Mouse (Mus musculus) lung, postnatal 14 days (tissue): ENCODE data around the gene 4933411K16Rik.

Source experiments
- DNase-seq: peaks from one replicate; pipeline ENCODE4 v3.0.0; 2021

Gene 4933411K16Rik

DNA sequence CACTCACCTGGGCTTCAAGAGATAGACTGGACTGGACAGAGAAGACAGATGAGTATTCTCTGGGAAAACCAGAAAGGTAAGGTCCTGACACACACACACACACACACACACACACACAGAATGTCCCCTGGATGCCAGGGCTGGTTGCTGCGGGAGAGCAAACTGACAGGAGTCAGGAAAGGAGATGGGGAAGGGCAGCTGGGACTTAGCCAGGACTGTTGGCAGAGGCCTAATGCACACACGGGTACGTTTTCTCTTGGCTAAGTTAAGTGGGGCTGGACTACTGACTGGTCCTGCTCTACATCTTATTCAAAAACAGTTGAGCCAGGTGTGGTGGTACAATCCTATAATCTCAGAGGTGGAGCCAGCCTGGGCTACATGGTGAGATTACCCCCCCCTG lies 15.7 kb upstream of the 4933411K16Rik start:
- no peak for DNase-seq

DNA sequence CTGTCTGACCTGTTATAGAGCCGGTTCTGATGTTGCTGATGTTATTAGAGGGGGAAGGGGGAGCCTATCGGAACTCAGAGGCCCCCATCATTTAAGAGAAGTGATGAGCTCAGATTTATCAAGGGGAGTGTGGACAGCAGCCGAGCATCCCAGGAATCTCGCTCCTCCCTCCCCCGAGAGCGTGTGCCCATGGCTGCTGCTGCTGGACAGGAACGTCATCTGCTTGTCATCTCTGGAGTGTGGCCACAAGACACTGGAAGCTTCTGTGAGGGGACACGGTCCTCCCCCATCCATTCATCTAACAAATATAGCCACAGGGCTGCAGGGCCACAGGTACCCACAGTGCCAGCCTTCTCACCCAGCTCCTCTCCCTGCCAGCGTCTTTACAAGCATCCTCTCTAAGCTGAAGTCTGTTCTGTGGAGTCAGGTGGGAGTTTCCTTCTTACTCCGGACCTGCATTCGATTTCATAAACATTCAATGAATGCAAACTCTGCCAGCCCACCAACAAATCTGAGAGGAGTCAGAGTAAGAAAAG lies 14.8 kb upstream of the 4933411K16Rik start:
- DNase-seq, result no peak

DNA sequence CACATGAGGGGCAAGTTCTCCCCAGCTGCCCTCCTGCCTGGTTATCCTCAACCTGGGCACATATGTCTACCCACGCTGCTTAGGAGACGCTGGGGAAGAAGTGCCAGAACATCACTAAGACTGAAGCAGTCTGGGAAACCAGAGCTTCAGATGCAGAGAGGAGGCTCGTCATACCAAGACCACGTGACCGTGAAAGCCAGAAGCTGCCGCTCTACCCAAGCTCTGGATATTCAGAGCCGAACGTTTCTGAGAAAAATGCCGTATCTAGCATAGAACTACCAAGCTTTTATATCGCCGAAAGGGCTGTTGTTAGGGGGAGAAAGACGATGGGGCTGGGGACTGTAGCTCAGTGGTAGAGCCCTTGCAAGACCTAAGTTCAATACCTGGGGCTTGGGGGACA lies 13.7 kb upstream of the 4933411K16Rik start:
- DNase-seq, result no peak

DNA sequence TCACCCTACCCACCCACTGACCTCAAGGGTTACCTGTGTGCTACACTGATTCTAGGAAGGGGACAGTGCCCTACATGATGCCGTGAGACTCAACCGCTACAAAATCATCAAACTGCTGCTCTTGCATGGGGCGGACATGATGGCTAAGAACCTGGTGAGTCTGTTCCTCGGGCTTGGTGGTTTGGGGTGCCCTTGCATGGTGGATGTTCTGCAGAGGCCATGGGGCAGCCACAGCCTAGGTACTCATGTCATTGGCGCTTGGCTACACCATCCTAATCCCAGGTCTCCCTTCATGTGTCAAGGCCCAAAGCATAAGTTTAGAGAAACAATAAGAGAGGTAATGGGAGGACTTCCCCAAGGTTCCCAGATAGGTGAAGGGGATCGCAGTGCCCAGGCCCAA lies 8.1 kb upstream of the 4933411K16Rik start:
- DNase-seq, result no peak

DNA sequence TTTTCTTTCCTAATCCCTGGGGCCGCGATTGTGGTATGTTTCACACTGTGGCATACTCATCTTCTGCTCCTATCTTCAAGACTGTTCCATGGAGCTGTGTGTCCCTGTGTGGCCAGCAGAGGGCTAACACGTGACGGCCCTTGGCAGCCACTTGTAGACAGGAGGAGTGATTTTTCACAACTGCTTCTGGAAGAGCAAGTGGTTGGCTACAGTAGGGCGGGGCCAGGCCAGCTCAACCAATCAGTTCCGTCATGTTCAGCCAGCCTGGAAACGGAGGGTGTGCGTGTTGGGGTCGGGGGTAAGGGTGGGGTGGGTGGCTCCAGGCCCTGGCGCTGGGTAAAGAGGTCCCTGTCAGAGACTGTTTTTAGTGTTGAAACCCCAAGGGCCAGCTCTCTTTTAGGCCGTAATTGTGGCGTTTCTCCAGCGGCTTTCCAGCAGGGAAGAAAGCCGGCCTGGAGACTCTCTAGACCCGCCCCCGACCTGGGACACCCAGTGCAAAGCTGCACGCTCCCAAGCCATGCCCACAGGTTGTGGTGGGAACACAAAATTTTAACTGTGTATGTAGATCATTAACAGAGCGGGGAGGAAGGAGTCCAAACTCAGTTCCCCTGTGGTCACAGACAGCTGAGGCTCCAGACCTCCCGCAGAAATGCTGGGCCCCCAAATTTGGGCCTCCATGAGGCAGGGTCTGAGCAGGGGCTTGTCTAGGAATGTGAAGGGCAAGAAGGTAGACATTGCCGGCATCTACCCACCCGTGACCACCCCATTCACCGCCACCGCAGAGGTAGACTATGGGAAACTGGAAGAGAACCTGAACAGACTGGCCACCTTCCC lies 6.6 kb upstream of the 4933411K16Rik start, which contains the start of gene Hoga1:
Hoga1 (plus strand) TSS at position 342 of the 834 bp plus-strand sequence.
- peak; percentile 84 for DNase-seq

DNA sequence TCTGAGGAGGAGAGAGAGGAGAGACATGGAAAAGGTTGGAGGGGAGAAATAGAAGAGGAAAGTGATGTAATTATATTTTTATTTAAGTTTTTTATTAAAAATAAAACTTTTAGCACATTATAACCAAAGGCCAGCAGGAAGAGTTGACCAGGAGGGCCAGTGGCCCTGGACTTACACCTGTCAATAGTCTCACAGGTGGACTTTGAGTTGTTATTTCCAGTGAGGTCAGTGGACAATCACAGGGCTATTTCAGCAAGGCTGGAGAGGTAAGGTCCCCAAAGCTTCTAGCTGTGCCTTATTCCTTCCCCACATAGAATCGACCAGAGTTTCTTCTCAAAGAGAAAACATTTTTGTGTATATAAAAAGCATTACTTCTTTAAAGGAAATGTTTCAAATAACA lies 1.8 kb upstream of the 4933411K16Rik start:
- no peak for DNase-seq

DNA sequence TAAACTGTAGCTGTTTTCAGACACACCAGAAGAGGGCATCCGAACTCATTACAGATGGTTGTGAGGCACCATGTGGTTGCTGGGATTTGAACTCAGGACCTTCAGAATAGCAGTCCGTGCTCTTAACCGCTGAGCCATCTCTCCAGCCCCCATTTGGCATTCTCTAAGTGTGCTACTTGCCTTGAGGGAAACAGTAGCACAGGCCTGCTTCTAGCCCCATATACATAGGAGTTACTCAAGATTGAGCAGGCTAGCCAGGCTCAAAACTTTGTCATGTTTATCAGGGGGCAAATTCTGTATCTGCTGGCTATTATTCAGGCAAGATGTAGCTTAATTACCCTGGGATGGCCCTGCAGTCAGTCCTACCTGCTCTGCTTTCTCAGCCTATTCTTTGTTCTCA lies 697 bp upstream of the 4933411K16Rik start:
- DNase-seq, result no peak

DNA sequence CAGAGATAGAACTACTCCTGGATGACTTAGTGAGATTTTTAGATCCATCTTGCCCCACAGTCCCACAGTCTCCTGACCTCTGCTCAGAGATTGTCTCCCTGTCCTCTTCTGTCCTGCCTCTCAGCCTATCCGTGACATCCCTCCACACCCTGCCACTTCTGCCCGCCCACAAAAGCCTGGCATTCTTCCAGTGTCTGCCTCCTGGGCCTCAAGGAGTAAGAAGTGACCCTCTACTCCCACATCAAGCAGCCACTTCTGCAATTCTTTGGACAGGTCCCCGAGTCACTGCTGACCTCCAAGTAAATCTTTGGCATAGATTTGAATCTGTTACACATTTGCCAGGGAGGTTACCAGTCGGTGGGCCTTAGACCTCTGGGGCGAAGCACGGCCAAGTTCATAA lies 2.2 kb downstream of the 4933411K16Rik start:
- peak; percentile 49 for DNase-seq

DNA sequence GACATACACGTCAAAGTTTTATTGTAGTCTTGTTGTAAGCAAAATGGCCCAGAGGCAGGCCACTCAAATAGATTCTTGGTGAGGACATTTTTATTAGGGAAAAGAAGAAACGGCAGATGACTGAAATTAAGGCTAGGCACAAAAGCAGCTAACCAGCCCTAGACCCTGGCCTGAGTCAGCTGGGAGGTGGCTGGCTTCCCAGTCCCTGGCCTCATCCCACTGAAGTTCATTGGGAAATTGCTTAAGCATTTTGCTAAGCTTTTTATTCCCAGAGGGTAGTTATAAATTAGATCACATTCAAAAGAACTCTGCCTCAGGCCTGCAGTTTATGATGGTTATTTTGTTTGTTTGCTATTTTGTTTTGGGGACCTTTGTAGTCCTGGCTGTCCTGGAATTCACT lies 3.8 kb downstream of the 4933411K16Rik start:
- DNase-seq, result no peak

DNA sequence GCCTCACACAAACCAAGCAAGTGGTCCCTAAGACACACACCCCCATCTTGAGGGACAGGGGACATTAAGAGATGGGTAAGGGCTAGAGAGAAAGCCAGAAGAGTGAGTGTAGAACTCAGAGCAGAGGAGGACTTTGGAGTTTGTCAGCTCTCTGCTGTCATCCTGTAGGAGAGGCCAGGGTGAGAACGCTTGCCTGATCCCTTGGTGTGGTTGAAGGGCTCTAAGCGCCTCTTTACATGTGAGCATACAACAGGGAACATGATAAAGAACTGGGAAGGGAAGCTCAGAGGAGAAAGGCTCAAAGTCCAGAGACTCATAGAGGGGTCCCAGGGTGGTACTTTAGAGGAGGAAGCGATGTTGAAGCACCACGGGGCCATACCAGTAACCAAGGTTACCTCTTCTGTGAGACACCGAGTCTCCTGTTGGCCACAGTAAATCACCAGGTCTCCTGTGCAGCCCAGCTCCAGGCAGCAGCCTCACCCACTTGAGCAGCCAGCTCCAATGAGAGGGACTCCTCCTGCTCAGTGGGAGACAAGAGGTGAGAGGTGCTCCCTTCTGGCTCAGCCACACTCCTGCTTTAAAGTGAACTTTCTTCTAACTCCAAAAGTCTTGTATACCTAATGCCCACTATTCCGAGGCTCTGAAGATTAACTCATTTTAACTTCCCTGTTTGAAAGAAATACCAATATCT lies 4.8 kb downstream of the 4933411K16Rik start:
- DNase-seq, result no peak

DNA sequence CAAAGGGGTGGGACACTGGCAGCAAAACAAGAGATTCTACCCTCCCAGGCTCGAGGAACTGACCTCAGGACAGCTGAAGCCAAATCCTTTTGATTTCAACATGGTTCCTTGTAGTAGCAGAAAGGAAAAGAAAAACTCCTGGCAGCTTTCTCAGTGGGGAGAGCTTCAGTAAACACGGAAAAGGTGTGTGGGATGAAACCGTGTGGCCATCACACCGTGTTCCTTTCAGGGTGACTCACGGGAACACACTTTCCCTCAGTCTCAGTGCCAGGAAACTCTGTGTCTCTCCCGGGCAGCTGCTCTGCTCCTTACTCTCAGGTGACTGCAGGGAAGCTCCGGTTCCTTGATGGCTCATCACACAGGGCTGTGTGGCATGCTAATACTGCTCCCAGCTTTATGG lies 6.4 kb downstream of the 4933411K16Rik start:
- DNase-seq, result no peak

DNA sequence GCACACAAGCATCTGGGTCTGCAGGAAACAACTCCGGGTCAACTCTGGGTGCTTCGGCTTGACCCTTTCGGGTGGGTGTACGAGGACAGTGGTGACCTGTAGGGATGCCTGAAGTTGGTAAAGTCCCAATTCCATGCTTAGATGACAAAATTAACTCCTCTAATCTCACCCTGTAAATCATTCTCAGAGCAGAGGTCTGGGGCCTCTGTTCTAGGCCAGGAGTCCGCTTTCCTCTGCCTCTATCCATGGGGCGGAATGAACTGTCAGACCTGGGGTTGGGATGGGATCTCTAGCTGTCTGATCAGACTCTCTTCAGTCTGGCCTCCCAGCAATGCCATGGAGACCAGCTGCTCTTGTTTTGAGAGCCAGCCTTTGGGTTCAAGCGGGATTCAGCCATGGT lies 9.4 kb downstream of the 4933411K16Rik start:
- DNase-seq, result no peak

DNA sequence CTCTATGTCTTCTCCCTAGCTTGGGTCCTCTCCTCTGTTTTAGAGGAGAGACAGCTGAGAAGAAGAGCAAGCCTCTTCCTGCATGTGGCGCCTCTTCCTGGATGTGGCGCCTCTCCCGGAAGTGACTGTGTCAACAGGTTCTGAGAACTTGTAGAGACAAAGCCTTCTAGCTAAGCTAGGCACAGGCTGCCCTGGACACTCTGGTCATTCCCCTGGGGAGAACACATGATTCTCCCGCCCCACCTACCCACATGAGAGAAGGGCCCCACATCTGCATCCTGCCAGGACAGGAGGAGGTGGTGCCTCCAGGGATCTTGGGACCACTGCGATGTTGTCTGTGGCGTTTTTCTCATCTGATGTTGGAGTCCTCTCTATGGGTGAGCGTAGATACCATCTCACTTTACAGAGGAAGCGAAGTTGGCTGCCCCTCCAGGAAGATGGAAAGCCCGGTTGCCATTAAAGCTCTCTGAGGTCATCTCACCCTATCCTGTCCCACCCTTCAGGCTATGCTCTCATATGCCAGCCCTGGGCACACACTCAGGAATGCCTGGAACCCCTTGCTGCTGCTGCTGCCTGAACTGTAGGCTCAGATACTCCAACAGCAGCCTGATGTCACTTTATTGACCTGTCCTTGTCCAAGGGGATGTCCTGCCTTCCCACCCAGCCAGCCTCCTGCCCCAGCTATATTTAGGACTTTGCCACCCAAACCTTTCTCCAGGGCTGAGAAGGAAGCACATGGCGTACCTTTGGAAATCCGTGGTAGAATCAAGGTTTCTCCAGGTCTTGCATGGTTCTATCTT lies 16.6 kb downstream of the 4933411K16Rik start:
- DNase-seq, result peak; percentile 46

DNA sequence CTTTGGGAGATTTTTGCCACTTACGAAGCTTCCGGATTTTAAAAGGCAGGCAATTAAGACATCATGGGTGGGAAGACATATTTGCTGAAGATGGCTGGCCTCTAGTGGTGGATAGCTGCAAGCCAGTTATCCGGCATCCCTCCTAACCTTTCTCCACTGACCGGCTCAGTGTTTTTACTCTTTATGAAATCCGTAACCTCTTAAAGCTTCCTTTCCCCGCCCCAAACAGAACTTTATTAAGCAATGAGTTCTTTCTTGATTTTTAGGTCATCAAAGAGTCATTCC lies 17.1 kb downstream of the 4933411K16Rik start:
- DNase-seq, result peak; percentile 40

DNA sequence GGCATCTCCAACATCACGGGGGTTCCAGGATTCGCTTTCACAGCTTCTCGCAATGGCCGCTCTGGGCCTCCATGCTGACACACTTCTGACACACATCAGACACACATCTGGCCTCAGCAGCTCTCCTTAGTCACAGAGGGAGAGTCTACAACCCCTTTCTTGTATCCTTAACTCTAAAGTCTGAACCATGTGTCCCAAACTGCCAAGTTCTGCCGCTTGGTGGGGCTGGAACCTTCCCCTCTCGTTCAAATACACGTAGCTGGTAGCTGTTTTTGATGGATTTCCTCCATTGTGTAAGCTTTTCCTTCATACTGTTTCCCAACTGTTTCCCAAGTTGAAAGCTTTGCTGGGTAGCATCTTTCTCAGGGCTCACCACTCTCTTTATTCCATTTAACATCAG lies 19.2 kb downstream of the 4933411K16Rik start:
- peak; percentile 32 for DNase-seq

DNA sequence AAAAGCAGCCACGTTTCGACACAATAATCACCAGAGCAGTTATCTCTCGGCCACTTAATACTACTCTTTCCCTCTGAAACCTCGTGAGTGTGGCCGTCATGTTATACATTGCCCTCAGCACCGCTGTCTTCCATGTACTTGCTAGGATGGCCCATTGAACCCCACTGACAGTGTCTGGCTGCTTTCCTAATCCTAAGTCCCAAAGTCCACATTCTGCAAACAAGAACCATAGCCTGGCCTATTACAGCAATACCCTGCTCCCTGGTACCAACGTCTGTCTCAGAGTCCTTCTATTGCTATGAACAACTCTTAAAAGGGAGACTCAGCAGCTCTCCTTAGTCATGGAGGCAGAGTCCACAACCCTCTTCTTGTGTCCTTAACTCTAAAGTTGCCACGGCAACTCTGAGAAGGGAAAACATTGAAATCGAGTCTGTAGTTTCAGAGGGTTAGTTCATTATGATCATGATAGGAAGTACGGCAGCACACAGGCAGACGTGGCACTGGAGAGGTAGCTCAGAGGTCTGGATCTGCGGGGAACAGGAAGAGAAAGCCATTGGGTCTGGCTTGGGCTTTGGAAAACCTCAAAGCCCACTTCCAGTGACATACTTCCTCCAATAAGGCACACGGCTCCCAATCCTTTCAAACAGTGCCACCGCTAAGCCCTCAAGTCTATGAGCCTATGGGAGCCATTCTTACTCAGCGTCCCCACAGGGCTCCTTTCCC lies 20.0 kb downstream of the 4933411K16Rik start:
- no peak for DNase-seq

DNA sequence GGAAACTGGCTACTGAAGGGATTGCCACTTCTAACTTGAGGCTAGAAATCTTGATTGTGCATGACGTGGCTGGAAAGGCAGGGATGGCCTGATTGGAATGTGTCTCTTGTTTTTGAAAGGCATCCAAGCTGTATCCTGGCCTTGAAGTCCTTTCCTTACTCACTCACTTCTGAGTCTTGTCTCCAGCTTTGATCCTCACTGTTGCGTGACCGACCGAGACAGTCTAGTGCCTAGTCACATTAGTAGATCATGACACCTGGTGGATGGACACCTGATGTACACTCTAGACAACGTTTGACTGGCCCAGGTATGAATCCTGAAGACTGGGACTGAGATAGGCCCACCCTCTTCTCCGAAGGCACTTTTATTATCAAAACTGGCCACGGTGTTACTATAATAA lies 20.8 kb downstream of the 4933411K16Rik start:
- DNase-seq, result no peak

DNA sequence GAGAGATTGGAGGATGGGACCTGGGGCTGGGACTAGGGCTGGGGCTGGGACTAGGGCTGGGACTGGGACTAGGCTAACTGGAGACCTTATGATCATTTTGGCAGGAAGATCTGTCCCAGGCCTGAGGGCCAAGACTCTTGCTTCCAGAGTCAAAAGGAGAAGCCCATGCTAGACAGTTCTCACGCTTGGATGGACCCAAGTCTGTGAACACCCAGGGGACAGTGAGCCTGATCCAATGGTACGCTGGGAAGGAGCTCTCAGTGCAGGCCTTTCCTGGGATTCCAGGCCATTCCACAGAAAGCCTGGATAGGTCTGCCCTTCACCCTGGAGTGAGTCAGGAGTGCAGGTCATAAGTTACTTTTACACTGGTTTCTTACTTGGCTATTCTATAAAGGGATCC lies 23.0 kb downstream of the 4933411K16Rik start:
- DNase-seq, result no peak

DNA sequence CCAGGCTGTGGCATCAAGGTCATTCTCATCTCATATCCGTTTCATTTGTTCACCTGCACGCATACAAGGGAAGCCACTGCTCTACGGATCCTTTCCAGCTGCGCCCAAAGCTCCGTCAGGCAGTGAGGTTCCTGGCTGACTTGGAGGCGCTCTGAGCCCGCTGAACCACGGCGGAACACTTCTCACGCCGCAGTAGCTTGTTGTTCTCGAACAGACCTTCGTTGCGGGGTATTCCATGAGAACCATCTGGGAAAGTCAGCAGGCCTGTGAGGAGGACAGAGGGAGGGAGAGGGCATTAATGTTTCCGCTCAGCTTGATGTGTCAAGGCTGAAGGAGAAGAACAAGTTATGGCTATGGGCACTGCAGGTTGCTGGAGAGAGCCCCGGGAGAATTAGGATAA lies 23.9 kb downstream of the 4933411K16Rik start:
- no peak for DNase-seq

DNA sequence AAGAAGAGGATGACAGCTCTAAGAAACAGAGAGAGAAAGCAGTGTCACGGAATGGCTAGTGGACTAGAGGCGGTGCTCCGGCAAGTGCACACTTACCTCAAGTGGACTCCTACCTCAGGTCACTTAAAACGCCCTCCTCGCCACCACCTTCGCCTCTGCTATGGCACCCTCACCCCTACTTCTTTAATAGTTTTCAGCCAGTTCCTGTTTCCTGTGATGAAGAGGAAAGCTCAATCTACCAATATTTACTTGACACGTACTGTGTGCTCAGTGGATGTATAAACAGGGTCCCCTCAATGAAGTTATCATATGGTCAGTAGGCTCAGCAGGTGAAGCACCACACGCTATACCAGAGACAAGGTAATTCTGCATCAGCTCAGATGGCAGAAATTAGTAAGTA lies 26.5 kb downstream of the 4933411K16Rik start:
- no peak for DNase-seq

DNA sequence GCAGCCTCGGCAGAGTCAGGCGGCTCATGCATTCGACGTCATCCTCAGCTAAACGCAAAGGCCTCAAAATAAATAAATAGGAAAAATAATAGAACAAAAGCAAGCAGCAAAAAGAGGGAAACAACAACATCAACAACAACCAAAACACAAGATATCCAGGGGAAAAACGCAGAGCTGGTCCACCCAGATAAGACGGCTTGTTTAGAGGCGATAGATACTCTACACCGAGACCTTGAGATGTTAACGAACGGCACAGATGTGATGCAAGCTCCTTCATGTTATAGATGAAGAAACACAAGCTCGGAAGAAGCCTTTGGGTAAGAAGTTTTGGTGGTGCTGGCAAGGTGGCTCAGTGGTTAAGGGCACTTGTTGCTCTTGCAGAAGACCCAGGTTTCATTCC lies 27.0 kb downstream of the 4933411K16Rik start:
- no peak for DNase-seq

DNA sequence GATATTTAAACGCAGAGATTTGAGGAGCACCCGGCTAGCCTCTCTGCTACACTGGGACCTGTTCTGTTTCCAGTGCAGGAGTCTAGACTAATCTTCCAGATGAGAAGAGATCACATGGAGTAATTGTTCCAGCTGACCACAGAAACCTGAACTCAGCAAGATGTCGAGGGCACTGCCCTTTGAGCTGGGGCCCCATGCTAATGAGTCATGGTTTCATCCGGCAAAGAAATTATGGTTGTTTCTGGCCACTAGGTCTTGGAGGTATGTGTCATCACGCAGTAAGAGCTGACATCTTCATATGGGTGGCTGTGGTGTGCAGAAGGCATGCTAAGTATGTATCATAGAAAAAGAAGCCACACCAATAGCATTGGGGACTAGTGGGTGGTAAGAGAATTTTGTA lies 27.9 kb downstream of the 4933411K16Rik start:
- DNase-seq, result no peak

DNA sequence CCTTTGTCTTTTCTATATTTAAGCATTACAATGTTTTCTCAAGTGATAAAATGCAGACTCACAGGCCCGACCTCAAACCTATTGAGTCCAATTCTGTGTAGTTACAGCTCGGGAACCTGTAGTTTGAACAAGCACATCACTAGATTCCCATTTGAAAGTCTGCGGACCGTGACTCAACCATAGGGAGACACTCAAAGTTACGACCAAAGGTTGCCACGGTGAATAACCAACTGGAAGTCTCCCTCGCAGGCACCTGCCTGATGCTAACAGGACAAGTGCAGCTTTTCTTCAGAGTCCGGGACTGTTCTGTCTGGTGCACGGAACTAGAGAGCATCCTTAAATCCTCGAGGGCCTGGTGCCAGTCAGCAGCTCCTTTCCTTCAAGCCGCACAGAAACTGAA lies 28.4 kb downstream of the 4933411K16Rik start:
- DNase-seq, result no peak
